Mouse (Mus musculus) G1E (cell line): ENCODE results near the gene Il16.

Experiments
- CTCF ChIP-seq: IDR thresholded peaks from 2 replicates; pipeline ENCODE4 v1.5.1; 2012; ENCODE audit warnings: low read depth, low read length, inconsistent platforms, mixed read lengths
- GATA1 ChIP-seq: IDR thresholded peaks from 2 replicates; pipeline ENCODE4 v1.6.1; 2012; ENCODE audit warnings: borderline replicate concordance, low read length, inconsistent platforms, mixed read lengths
- TAL1 ChIP-seq: conservative IDR thresholded peaks from 2 replicates; pipeline ENCODE4 v1.6.1; 2012; ENCODE audit warnings: low read depth, low read length, inconsistent platforms, mixed read lengths

DNA sequence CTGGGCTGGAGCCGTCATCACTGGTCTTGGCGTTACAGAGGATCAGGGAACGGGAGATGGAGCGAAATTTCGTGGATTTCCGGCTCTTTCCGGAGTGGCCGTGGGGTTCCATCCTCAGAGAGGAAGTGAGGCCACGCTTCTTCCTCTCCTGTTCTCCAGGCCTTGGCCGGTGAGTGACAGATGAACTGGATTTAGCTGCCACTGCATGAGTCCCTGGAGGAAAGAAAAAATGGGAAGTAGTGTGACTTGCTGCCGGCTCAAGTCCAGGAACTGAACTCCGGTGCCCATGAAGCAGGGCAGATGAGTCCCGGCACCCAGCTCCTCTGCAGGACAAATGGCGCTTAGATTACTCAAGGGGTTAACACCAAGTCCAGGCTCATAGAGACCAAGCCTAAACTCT lies 23.0 kb downstream of the Il16 start:
- TF ChIP-seq CTCF (no peak), GATA1 (no peak), TAL1 (no peak)
